Mouse (Mus musculus): ENCODE data around the gene Mto1. TPM values are rescaled to one million over a fixed set of nuclear protein-coding genes. Genes with fewer than 3 reads are reported as not detected.

The Mto1 gene
- polyA plus RNA-seq, 1 experiment from 2014 or later: 28.8 TPM

- H3K4me3 ChIP-seq: no peak overlapping the region
- no peak overlapping the region for H3K9ac ChIP-seq
- H3K4me1 ChIP-seq (replicated peaks): peaks cover 8% of the 10 kb centered on the region
- H3K27me3 ChIP-seq: no peaks in the 10 kb centered on the region
- H3K4me2 ChIP-seq: no peak overlapping the region
- no peaks in the 10 kb centered on the region for H3K36me3 ChIP-seq
- H3K9me3 ChIP-seq: no peaks in the 10 kb centered on the region
- no peak overlapping the region for H3K27ac ChIP-seq
- 83% methylated on average over 3 of the region's 3 CpGs for WGBS
- ATAC-seq (ENCODE audit: low FRiP score): no peak
Measured at GRCm38 (mm10) chr9:78491169-78491568, 43.2 kb downstream of the Mto1 start.

DNA sequence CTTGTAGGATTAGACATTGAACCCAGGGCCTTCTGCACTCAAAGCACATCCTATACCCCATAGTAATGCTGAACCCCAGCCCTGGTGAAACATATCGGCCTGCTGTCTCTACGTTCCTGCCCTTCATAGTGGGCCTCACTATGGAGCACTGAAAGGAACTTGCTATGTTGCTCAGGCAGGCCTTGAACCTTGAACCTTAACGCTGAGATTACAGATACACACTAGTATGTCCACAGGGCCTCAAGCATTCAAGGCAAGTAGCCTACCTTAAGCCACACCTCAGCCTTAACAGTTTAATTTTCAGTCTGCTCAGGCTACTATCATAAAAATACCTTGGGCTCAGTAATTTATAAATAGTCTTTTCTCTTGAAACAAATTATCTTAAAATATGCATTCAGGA is 44.2 kb downstream of the Mto1 start:
- Histone ChIP-seq H3K9ac (no peak overlapping the region), H3K27ac (no peak overlapping the region), H3K9me3 (no peaks in the 10 kb centered on the region), H3K4me3 (no peak overlapping the region), H3K4me2 (no peak overlapping the region), H3K27me3 (no peaks in the 10 kb centered on the region), H3K4me1 (replicated peaks) (peaks cover 8% of the 10 kb centered on the region), H3K36me3 (no peaks in the 10 kb centered on the region)
- no peak for ATAC-seq (ENCODE audit: low FRiP score)
- 92% methylated on average over 3 of the region's 3 CpGs for WGBS

GRCm38 (mm10) chr9:78493171-78493570 is 45.2 kb downstream of the Mto1 start:
- H3K9me3 ChIP-seq: no peaks in the 10 kb centered on the region
- no peak overlapping the region for H3K27ac ChIP-seq
- H3K9ac ChIP-seq: no peak overlapping the region
- ATAC-seq (ENCODE audit: low FRiP score): no peak
- H3K4me2 ChIP-seq: no peak overlapping the region
- H3K27me3 ChIP-seq: no peaks in the 10 kb centered on the region
- H3K4me1 ChIP-seq (replicated peaks): peaks cover 8% of the 10 kb centered on the region
- H3K4me3 ChIP-seq: no peak overlapping the region
- no peaks in the 10 kb centered on the region for H3K36me3 ChIP-seq
- WGBS: 87% methylated on average over 7 of the region's 7 CpGs

- no peak overlapping the region for H3K4me3 ChIP-seq
- ATAC-seq (ENCODE audit: low FRiP score): no peak
- H3K9ac ChIP-seq: no peak overlapping the region
- no peaks in the 10 kb centered on the region for H3K9me3 ChIP-seq
- H3K27me3 ChIP-seq: no peaks in the 10 kb centered on the region
- no peaks in the 10 kb centered on the region for H3K36me3 ChIP-seq
- H3K27ac ChIP-seq: no peak overlapping the region
- WGBS: 75% methylated on average over 3 of the region's 3 CpGs
- H3K4me2 ChIP-seq: no peak overlapping the region
- peaks cover 21% of the 10 kb centered on the region for H3K4me1 ChIP-seq (replicated peaks)
Measured at GRCm38 (mm10) chr9:78500386-78500785, 52.4 kb downstream of the Mto1 start.

DNA sequence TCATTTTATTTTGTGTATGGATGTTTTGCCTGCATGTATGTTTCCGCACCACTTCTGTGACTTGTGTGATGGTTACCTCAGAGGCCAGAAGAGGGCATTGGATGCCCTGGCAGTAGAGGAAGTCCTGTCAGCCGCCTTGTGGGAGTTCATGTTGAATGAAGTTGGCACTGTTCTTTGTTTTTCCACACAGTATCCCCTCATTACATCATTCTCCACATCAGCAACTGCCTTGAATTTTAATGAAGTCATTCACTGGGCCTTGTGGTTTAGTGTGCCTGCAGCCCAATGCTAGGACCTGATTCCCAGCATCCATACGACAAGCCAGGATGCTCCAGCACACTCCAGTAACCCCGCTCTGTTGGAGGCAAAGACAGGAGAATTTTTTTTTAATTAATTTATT is 53.3 kb downstream of the Mto1 start:
- no peak overlapping the region; the same call in 1 of the 2 replicates for H3K27ac ChIP-seq
- H3K4me2 ChIP-seq: no peak overlapping the region
- no peaks in the 10 kb centered on the region for H3K27me3 ChIP-seq
- 63% methylated on average over 4 of the region's 4 CpGs for WGBS
- H3K9ac ChIP-seq: no peak overlapping the region
- no peaks in the 10 kb centered on the region for H3K9me3 ChIP-seq
- ATAC-seq (ENCODE audit: low FRiP score): peak; percentile 5; the same call in 1 of the 2 replicates
- H3K4me1 ChIP-seq (replicated peaks): peaks cover 25% of the 10 kb centered on the region
- H3K4me3 ChIP-seq: no peak overlapping the region
- no peaks in the 10 kb centered on the region for H3K36me3 ChIP-seq

DNA sequence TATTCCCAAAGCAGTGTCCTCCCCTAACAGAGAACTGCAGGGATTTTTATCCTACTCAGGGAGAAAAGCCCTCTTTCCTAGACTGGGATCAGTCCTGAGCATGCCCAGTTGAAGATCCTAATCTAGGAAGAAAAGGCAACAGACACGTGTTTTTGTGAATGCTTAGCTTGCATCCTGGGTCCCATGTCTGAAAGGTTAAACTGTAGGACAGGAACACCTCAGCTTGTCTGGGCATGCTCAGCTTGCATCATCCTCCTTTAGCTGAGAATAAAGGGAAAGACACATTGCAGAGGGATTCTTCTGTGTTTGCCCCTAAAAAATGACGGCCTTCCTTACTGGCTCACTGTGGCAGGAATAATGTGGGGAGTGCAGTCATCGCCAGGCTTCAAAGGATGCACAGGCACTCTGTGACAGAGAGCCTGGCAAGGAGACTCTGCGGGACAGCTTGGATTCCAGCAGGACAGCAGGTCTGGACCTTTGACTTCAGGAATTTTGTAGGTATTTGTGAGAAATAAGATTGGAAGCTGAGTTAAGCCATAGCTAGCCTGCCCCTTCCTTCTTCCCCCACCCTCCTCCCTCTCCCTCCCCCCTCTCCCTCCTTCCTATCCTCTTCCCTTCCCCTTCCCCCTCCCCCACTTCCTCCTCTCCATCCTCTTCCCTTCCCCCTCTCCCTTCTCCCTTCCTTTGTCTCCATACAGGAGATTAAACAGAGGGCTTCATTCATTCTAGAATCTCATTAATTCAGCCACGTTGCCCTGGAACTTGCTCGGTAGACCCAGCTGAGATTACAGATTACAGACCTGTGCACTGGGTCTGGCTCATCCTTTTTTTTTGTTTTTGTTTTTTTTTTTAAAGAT is 55.4 kb downstream of the Mto1 start:
- Histone ChIP-seq H3K4me2 (peak overlapping the region; percentile 47), H3K9me3 (no peaks in the 10 kb centered on the region), H3K36me3 (no peaks in the 10 kb centered on the region), H3K27me3 (no peaks in the 10 kb centered on the region), H3K4me1 (replicated peaks) (peaks cover 28% of the 10 kb centered on the region), H3K9ac (peak overlapping the region; percentile 63), H3K27ac (peak overlapping the region; percentile 95), H3K4me3 (peak overlapping the region; percentile 21; the same call in 1 of the 2 replicates)
- ATAC-seq (ENCODE audit: low FRiP score): peak; percentile 80
- WGBS: 3% methylated on average over 6 of the region's 6 CpGs

- H3K4me1 ChIP-seq (replicated peaks): peaks cover 28% of the 10 kb centered on the region
- no peaks in the 10 kb centered on the region for H3K36me3 ChIP-seq
- H3K4me2 ChIP-seq: peak overlapping the region; percentile 47
- no peaks in the 10 kb centered on the region for H3K27me3 ChIP-seq
- H3K4me3 ChIP-seq: 0 out of 2 replicates have a peak overlapping the region, but pooled peaks have one; percentile 21
- H3K9me3 ChIP-seq: no peaks in the 10 kb centered on the region
- ATAC-seq (ENCODE audit: low FRiP score): no peak
- H3K27ac ChIP-seq: peak overlapping the region; percentile 95
- H3K9ac ChIP-seq: no peak overlapping the region
- WGBS: 67% methylated on average over 4 of the region's 4 CpGs
Measured at GRCm38 (mm10) chr9:78504133-78504532, 56.1 kb downstream of the Mto1 start.

DNA sequence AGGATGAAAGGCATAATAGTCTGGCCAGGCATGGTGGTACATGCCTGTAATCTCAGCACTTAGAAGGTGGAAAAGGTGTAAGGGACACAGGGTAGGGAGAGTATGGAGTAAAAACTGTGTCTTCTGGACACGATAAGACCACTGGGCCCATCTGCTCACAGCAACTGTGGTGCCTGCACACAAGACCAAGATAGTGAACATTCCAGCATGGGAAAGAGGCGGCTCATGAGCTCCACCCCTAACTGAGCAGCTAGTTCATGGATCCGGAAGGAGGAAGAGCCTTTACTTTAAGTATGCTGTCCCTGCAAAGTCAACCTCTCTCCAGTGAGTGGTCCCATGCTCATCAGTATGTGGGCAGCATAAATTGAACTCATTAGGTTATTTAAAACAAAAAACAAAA is 56.7 kb downstream of the Mto1 start:
- H3K27ac ChIP-seq: peak overlapping the region; percentile 95; the same call in 1 of the 2 replicates
- 0 out of 2 replicates have a peak overlapping the region, but pooled peaks have one; percentile 21 for H3K4me3 ChIP-seq
- H3K9ac ChIP-seq: no peak overlapping the region

DNA sequence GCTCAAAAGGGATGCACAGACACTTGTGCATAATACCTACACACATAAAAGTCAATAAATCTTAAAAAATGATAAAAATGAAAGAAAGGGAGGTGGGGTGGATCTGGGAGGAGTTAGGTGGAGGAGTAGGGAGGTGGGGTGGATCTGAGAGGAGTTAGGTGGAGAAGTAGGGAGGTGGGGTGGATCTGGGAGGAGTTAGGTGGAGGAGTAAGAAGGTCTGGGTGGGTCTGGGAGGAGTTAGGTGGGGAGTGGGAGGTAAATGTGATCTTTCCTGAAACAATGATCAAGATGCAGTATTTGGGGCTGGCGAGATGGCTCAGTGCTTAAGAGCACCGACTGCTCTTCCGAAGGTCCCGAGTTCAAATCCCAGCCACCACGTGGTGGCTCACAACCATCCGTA is 57.2 kb downstream of the Mto1 start:
- Histone ChIP-seq H3K4me2 (no peak overlapping the region), H3K4me3 (no peak overlapping the region), H3K9ac (no peak overlapping the region), H3K4me1 (replicated peaks) (peaks cover 28% of the 10 kb centered on the region), H3K27ac (no peak overlapping the region), H3K27me3 (no peaks in the 10 kb centered on the region), H3K36me3 (no peaks in the 10 kb centered on the region), H3K9me3 (no peaks in the 10 kb centered on the region)
- 92% methylated on average over 6 of the region's 6 CpGs for WGBS
- no peak for ATAC-seq (ENCODE audit: low FRiP score)

More for the DNA sequence above, 56.7 kb downstream of the Mto1 start:
- no peak for ATAC-seq (ENCODE audit: low FRiP score)
- H3K36me3 ChIP-seq: no peaks in the 10 kb centered on the region
- H3K4me2 ChIP-seq: peak overlapping the region; percentile 47
- H3K27me3 ChIP-seq: no peaks in the 10 kb centered on the region
- no peaks in the 10 kb centered on the region for H3K9me3 ChIP-seq
- 72% methylated on average over 3 of the region's 3 CpGs for WGBS
- H3K4me1 ChIP-seq (replicated peaks): peaks cover 28% of the 10 kb centered on the region

- Histone ChIP-seq H3K27ac (no peak overlapping the region), H3K4me3 (no peak overlapping the region), H3K9ac (no peak overlapping the region), H3K27me3 (no peaks in the 10 kb centered on the region), H3K4me2 (no peak overlapping the region), H3K36me3 (no peaks in the 10 kb centered on the region), H3K9me3 (no peaks in the 10 kb centered on the region), H3K4me1 (replicated peaks) (peaks cover 28% of the 10 kb centered on the region)
- ATAC-seq (ENCODE audit: low FRiP score): no peak
- 72% methylated on average over 11 of the region's 11 CpGs for WGBS
Measured at GRCm38 (mm10) chr9:78506002-78506721, 58.2 kb downstream of the Mto1 start.

DNA sequence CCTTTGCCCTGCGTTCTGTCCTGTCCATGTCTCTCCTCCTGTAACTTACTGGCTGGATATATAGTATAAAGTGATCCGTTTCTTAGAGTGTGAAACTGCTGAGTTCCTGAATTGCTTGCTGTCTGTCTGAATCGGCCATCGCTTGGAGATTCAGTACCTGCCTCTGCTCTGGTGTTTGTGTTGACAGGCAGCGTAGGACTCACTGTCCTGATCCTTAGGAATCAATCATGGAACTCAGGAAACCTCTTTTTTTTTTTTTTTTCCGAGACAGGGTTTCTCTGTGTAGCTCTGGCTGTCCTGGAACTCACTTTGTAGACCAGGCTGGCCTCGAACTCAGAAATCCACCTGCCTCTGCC is 58.7 kb downstream of the Mto1 start:
- no peak for ATAC-seq (ENCODE audit: low FRiP score)
- Histone ChIP-seq H3K27ac (no peak overlapping the region), H3K27me3 (no peaks in the 10 kb centered on the region), H3K4me2 (no peak overlapping the region), H3K4me1 (replicated peaks) (peaks cover 28% of the 10 kb centered on the region), H3K9me3 (peaks cover 2% of the 10 kb centered on the region; the same call in 1 of the 2 replicates), H3K36me3 (peaks cover 3% of the 10 kb centered on the region; the same call in 1 of the 2 replicates), H3K9ac (no peak overlapping the region), H3K4me3 (no peak overlapping the region)
- WGBS: 88% methylated on average over 7 of the region's 7 CpGs

GRCm38 (mm10) chr9:78508106-78508786 is 60.2 kb downstream of the Mto1 start:
- Histone ChIP-seq H3K27me3 (no peaks in the 10 kb centered on the region), H3K9ac (no peak overlapping the region), H3K27ac (no peak overlapping the region), H3K4me1 (replicated peaks) (peaks cover 19% of the 10 kb centered on the region), H3K9me3 (peaks cover 3% of the 10 kb centered on the region; the same call in 1 of the 2 replicates), H3K4me2 (no peak overlapping the region), H3K36me3 (peaks cover 4% of the 10 kb centered on the region; the same call in 1 of the 2 replicates), H3K4me3 (no peak overlapping the region)
- ATAC-seq (ENCODE audit: low FRiP score): no peak
- 92% methylated on average over 16 of the region's 16 CpGs for WGBS
